In the genomic region with DNA sequence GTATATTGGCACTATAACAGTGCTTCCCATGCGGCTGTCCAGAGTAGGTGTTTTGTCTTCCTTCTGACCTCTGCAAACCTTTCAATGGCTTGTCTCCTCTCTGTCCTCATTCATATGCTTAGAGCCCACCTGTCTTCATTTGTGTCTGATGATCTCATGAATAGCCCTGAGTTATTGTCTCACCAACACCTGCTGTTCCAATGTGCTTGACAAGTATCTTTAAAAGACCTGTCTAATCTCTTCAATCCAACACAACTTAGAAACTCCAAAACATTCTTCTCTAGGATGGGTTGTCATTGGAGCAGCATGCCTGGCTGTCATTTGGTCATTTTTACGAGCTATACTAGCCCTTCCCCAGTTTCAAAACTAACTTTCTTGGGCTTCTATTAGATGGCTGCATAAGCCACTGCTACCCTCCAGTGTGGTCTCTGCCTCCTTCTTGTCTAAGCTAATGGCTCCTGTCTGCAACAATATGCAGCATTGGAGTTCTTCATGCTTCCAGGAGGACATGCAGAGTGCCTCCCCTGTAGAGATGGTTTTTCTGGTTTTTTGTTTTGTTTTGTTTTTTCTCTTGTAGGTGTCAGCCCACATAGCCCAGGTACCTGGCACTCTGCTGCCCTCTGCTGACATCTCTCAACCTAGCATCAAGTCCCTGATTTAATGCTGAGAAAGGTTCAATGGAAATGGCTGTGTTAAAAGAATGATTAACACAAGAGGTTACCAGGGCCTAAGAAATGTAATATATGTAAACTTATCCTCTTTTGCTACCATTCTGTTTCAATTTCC, we compare ENCODE assay signal across 9 mouse cellular contexts.
DNase-seq lines count a peak whose midpoint lies in the region; ATAC-seq and TF ChIP-seq lines count a peak whose summit lies in the region.
"Had no signal": no experiment of that assay in that cellular context is flagged by ENCODE, and none has a peak within 500 bp of the region (broad histone marks: within the 10 kb centered on the region; RNA-seq: fewer than 3 reads in every experiment).

No protein-coding gene starts in this region.

- ATAC-seq in hindbrain, embryonic 14.5 days (ENCODE audit: low FRiP score), result peak; percentile 74; the same call in 1 of the 2 replicates
- no peak for ATAC-seq in midbrain, postnatal 0 days (ENCODE audit: low FRiP score)

- H3K9ac ChIP-seq in hindbrain, embryonic 14.5 days, result no peak overlapping the region
- no peak overlapping the region for H3K9ac ChIP-seq in midbrain, postnatal 0 days (replicated peaks; ENCODE audit: low read length, poor library complexity, severe bottlenecking)
- H3K9ac ChIP-seq: liver, embryonic 13.5 days had no signal

- no peak overlapping the region for H3K4me3 ChIP-seq in hindbrain, embryonic 14.5 days (replicated peaks; ENCODE audit: low read length)
- H3K4me3 ChIP-seq in limb, embryonic 10.5 days, result no peak overlapping the region
- no peak overlapping the region for H3K4me3 ChIP-seq in midbrain, postnatal 0 days (ENCODE audit: low read depth, low read length)
- H3K4me3 ChIP-seq: liver, embryonic 13.5 days had no signal

- peak; percentile 51 to 62 for DNase-seq in left cerebral cortex, adult 18-20 months (ENCODE audit: low spot score in 2 of 2)
- no peak for DNase-seq in left cerebral cortex, adult 8-10 months (ENCODE audit: low spot score in 2 of 2)
- peak; percentile 64 for DNase-seq in NIH3T3 (ENCODE audit: low read depth)
- DNase-seq in cerebellum, postnatal 4 days (ENCODE audit: low spot score in 2 of 2), result peak; percentile 37 to 67
- DNase-seq in hindbrain, embryonic 14.5 days (ENCODE audit: low spot score), result peak; percentile 86
- peak; percentile 71 for DNase-seq in limb, embryonic 10.5 days (ENCODE audit: low spot score)
- peak; percentile 76 for DNase-seq in midbrain, postnatal 0 days (ENCODE audit: low spot score)
- DNase-seq in thymus, postnatal 36 days, result peak; percentile 30 to 44
- DNase-seq: liver, embryonic 13.5 days had no signal

- 57% methylated on average over 2 of the region's 2 CpGs for WGBS in hindbrain, embryonic 14.5 days
- 83% methylated on average over 2 of the region's 2 CpGs for WGBS in limb, embryonic 10.5 days
- WGBS in midbrain, postnatal 0 days, result 68% methylated on average over 2 of the region's 2 CpGs

- H3K4me2 ChIP-seq in hindbrain, embryonic 14.5 days (replicated peaks), result no peak overlapping the region
- no peak overlapping the region for H3K4me2 ChIP-seq in midbrain, postnatal 0 days (ENCODE audit: low read depth, low read length, poor library complexity, severe bottlenecking)
- H3K4me2 ChIP-seq: liver, embryonic 13.5 days had no signal

- no peaks in the 10 kb centered on the region for H3K4me1 ChIP-seq in hindbrain, embryonic 14.5 days (replicated peaks; ENCODE audit: control insufficient read depth, insufficient read depth, low read length)
- H3K4me1 ChIP-seq in limb, embryonic 10.5 days, result peaks cover 27% of the 10 kb centered on the region
- no peaks in the 10 kb centered on the region for H3K4me1 ChIP-seq in midbrain, postnatal 0 days (ENCODE audit: insufficient read depth, low read length)
- H3K4me1 ChIP-seq: liver, embryonic 13.5 days had no signal

- peak; percentile 87 for TF ChIP-seq CTCF in midbrain, postnatal 0 days (IDR thresholded peaks at IDR 0.05)

- no peaks in the 10 kb centered on the region; the same call in 1 of the 2 replicates for H3K27me3 ChIP-seq in hindbrain, embryonic 14.5 days (ENCODE audit: control insufficient read depth, insufficient read depth, low read length)
- no peaks in the 10 kb centered on the region for H3K27me3 ChIP-seq in limb, embryonic 10.5 days (ENCODE audit: low read depth, poor library complexity, severe bottlenecking)
- H3K27me3 ChIP-seq in midbrain, postnatal 0 days (ENCODE audit: insufficient read depth, low read length), result no peaks in the 10 kb centered on the region
- H3K27me3 ChIP-seq: liver, embryonic 13.5 days had no signal

- H3K9me3 ChIP-seq in hindbrain, embryonic 14.5 days (ENCODE audit: control insufficient read depth, low read length), result no peaks in the 10 kb centered on the region
- no peaks in the 10 kb centered on the region for H3K9me3 ChIP-seq in limb, embryonic 10.5 days (replicated peaks)
- H3K9me3 ChIP-seq in midbrain, postnatal 0 days (ENCODE audit: low read length), result no peaks in the 10 kb centered on the region
- H3K9me3 ChIP-seq: liver, embryonic 13.5 days had no signal

- no peak overlapping the region for H3K27ac ChIP-seq in hindbrain, embryonic 14.5 days
- H3K27ac ChIP-seq in limb, embryonic 10.5 days, result no peak overlapping the region
- no peak overlapping the region for H3K27ac ChIP-seq in midbrain, postnatal 0 days (ENCODE audit: low read depth, low read length)
- H3K27ac ChIP-seq: liver, embryonic 13.5 days had no signal

- no peaks in the 10 kb centered on the region for H3K36me3 ChIP-seq in hindbrain, embryonic 14.5 days (replicated peaks; ENCODE audit: control insufficient read depth, insufficient read depth)
- no peaks in the 10 kb centered on the region for H3K36me3 ChIP-seq in limb, embryonic 10.5 days
- H3K36me3 ChIP-seq in midbrain, postnatal 0 days (ENCODE audit: insufficient read depth, low read length), result no peaks in the 10 kb centered on the region
- H3K36me3 ChIP-seq: liver, embryonic 13.5 days had no signal

Comparison
In these comparisons a context has a peak if more than half of its experiments do, and no peak if none do; other contexts are left out.
1. DNase-seq: peak in left cerebral cortex, adult 18-20 months (2 of 2), NIH3T3 (single experiment), cerebellum, postnatal 4 days (2 of 2), hindbrain, embryonic 14.5 days (single experiment), limb, embryonic 10.5 days (single experiment), midbrain, postnatal 0 days (single experiment) and thymus, postnatal 36 days (2 of 2); none in left cerebral cortex, adult 8-10 months (0 of 2).